Mouse (Mus musculus): ENCODE measurements around the gene Crim1. TPM values are rescaled to one million over a fixed set of nuclear protein-coding genes. Genes with fewer than 3 reads are reported as not detected.

The Crim1 gene
- polyA plus RNA-seq, 1 experiment from 2014 or later: 3.6 TPM

GRCm38 (mm10) chr17:78291030-78291429 is 91.0 kb downstream of the Crim1 start:
- H3K9me3 ChIP-seq (replicated peaks; ENCODE audit: control insufficient read depth, low read length): no peaks in the 10 kb centered on the region
- 94% methylated on average over 5 of the region's 5 CpGs for WGBS

DNA sequence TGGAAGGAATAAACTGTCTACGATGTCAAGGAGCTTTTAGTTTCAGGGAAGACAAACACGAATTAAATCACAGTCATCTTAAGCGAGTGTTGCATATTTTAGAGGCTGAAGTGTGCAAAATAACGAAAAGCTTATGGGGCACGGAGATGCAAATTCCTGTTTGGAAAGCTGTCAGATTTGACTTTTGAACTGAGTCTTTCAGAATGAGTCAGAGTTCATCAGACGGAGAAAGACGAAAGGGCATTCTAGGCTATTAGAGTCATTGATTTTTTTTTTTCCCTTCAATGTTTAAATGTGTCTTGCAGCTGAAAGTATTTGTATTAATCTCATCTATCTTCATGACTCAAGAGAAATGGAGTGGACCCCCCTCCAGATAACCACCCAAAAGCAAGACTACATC is 92.3 kb downstream of the Crim1 start:
- Histone ChIP-seq H3K9ac (ENCODE audit: low read length) (no peak overlapping the region), H3K4me1 (ENCODE audit: control insufficient read depth, insufficient read depth, low read length) (no peaks in the 10 kb centered on the region), H3K9me3 (replicated peaks; ENCODE audit: control insufficient read depth, low read length) (no peaks in the 10 kb centered on the region), H3K27ac (ENCODE audit: low read depth, low read length) (no peak overlapping the region), H3K27me3 (replicated peaks; ENCODE audit: control insufficient read depth, insufficient read depth, low read length) (no peaks in the 10 kb centered on the region), H3K36me3 (ENCODE audit: control insufficient read depth, insufficient read depth, low read length) (no peaks in the 10 kb centered on the region), H3K4me2 (ENCODE audit: low read length) (no peak overlapping the region), H3K4me3 (ENCODE audit: low read depth, low read length) (no peak overlapping the region)
- no peak for ATAC-seq
- DNase-seq (ENCODE audit: low spot score): no peak
- 93% methylated on average over 7 of the region's 7 CpGs for WGBS

More at GRCm38 (mm10) chr17:78291030-78291429, 91.0 kb downstream of the Crim1 start:
- no peak overlapping the region for H3K4me3 ChIP-seq (ENCODE audit: low read depth, low read length)
- H3K4me2 ChIP-seq (ENCODE audit: low read length): no peak overlapping the region
- no peaks in the 10 kb centered on the region for H3K27me3 ChIP-seq (replicated peaks; ENCODE audit: control insufficient read depth, insufficient read depth, low read length)
- no peak overlapping the region for H3K9ac ChIP-seq (ENCODE audit: low read length)
- no peaks in the 10 kb centered on the region for H3K4me1 ChIP-seq (ENCODE audit: control insufficient read depth, insufficient read depth, low read length)
- ATAC-seq (no peak), DNase-seq (ENCODE audit: low spot score) (no peak)
- no peak overlapping the region for H3K27ac ChIP-seq (ENCODE audit: low read depth, low read length)
- H3K36me3 ChIP-seq (ENCODE audit: control insufficient read depth, insufficient read depth, low read length): no peaks in the 10 kb centered on the region

GRCm38 (mm10) chr17:78292827-78293488 is 92.9 kb downstream of the Crim1 start:
- ATAC-seq (no peak), DNase-seq (ENCODE audit: low spot score) (no peak)
- no peaks in the 10 kb centered on the region for H3K36me3 ChIP-seq (ENCODE audit: control insufficient read depth, insufficient read depth, low read length)
- H3K9ac ChIP-seq (ENCODE audit: low read length): no peak overlapping the region
- no peaks in the 10 kb centered on the region for H3K27me3 ChIP-seq (replicated peaks; ENCODE audit: control insufficient read depth, insufficient read depth, low read length)
- no peaks in the 10 kb centered on the region for H3K4me1 ChIP-seq (ENCODE audit: control insufficient read depth, insufficient read depth, low read length)
- 91% methylated on average over 10 of the region's 10 CpGs for WGBS
- no peak overlapping the region for H3K4me2 ChIP-seq (ENCODE audit: low read length)
- no peak overlapping the region for H3K27ac ChIP-seq (ENCODE audit: low read depth, low read length)
- H3K9me3 ChIP-seq (replicated peaks; ENCODE audit: control insufficient read depth, low read length): no peaks in the 10 kb centered on the region
- H3K4me3 ChIP-seq (ENCODE audit: low read depth, low read length): no peak overlapping the region

GRCm38 (mm10) chr17:78295979-78296378 is 95.9 kb downstream of the Crim1 start:
- Histone ChIP-seq H3K27me3 (replicated peaks; ENCODE audit: control insufficient read depth, insufficient read depth, low read length) (no peaks in the 10 kb centered on the region), H3K4me2 (ENCODE audit: low read length) (no peak overlapping the region), H3K4me3 (ENCODE audit: low read depth, low read length) (no peak overlapping the region), H3K27ac (ENCODE audit: low read depth, low read length) (no peak overlapping the region), H3K4me1 (ENCODE audit: control insufficient read depth, insufficient read depth, low read length) (no peaks in the 10 kb centered on the region), H3K36me3 (ENCODE audit: control insufficient read depth, insufficient read depth, low read length) (no peaks in the 10 kb centered on the region), H3K9me3 (replicated peaks; ENCODE audit: control insufficient read depth, low read length) (no peaks in the 10 kb centered on the region), H3K9ac (ENCODE audit: low read length) (no peak overlapping the region)
- DNase-seq (ENCODE audit: low spot score): no peak
- ATAC-seq: no peak
- 95% methylated on average over 7 of the region's 7 CpGs for WGBS

- 82% methylated on average over 5 of the region's 5 CpGs for WGBS
- peak; percentile 66; the same call in 1 of the 2 replicates for ATAC-seq
- no peak overlapping the region for H3K27ac ChIP-seq (ENCODE audit: low read depth, low read length)
These were observed 98.1 kb downstream of the Crim1 start for GRCm38 (mm10) chr17:78298140-78298539.

GRCm38 (mm10) chr17:78298967-78299540 is 99.0 kb downstream of the Crim1 start:
- H3K27ac ChIP-seq (ENCODE audit: low read depth, low read length): no peak overlapping the region
- DNase-seq (ENCODE audit: low spot score) (no peak), ATAC-seq (no peak)
- H3K36me3 ChIP-seq (ENCODE audit: control insufficient read depth, insufficient read depth, low read length): no peaks in the 10 kb centered on the region
- H3K27me3 ChIP-seq (replicated peaks; ENCODE audit: control insufficient read depth, insufficient read depth, low read length): no peaks in the 10 kb centered on the region
- no peak overlapping the region for H3K9ac ChIP-seq (ENCODE audit: low read length)
- no peaks in the 10 kb centered on the region for H3K4me1 ChIP-seq (ENCODE audit: control insufficient read depth, insufficient read depth, low read length)
- WGBS: 66% methylated on average over 8 of the region's 8 CpGs
- H3K4me2 ChIP-seq (ENCODE audit: low read length): no peak overlapping the region
- no peak overlapping the region for H3K4me3 ChIP-seq (ENCODE audit: low read depth, low read length)
- no peaks in the 10 kb centered on the region for H3K9me3 ChIP-seq (replicated peaks; ENCODE audit: control insufficient read depth, low read length)

More at GRCm38 (mm10) chr17:78298140-78298539, 98.1 kb downstream of the Crim1 start:
- H3K4me1 ChIP-seq (ENCODE audit: control insufficient read depth, insufficient read depth, low read length): no peaks in the 10 kb centered on the region
- no peak for DNase-seq (ENCODE audit: low spot score)
- H3K36me3 ChIP-seq (ENCODE audit: control insufficient read depth, insufficient read depth, low read length): no peaks in the 10 kb centered on the region
- no peaks in the 10 kb centered on the region for H3K9me3 ChIP-seq (replicated peaks; ENCODE audit: control insufficient read depth, low read length)
- no peak overlapping the region for H3K4me3 ChIP-seq (ENCODE audit: low read depth, low read length)
- H3K27me3 ChIP-seq (replicated peaks; ENCODE audit: control insufficient read depth, insufficient read depth, low read length): no peaks in the 10 kb centered on the region
- H3K4me2 ChIP-seq (ENCODE audit: low read length): no peak overlapping the region
- H3K9ac ChIP-seq (ENCODE audit: low read length): no peak overlapping the region

- no peaks in the 10 kb centered on the region for H3K27me3 ChIP-seq (replicated peaks; ENCODE audit: control insufficient read depth, insufficient read depth, low read length)
- DNase-seq (ENCODE audit: low spot score): no peak
- 0 out of 2 replicates have a peak, but pooled peaks cover 2% of the 10 kb centered on the region for H3K36me3 ChIP-seq (ENCODE audit: control insufficient read depth, insufficient read depth, low read length)
- no peak overlapping the region for H3K4me3 ChIP-seq (ENCODE audit: low read depth, low read length)
- no peak for ATAC-seq
- no peaks in the 10 kb centered on the region for H3K9me3 ChIP-seq (replicated peaks; ENCODE audit: control insufficient read depth, low read length)
- H3K27ac ChIP-seq (ENCODE audit: low read depth, low read length): no peak overlapping the region
- H3K9ac ChIP-seq (ENCODE audit: low read length): no peak overlapping the region
- no peaks in the 10 kb centered on the region for H3K4me1 ChIP-seq (ENCODE audit: control insufficient read depth, insufficient read depth, low read length)
- WGBS: 88% methylated on average over 2 of the region's 2 CpGs
- no peak overlapping the region for H3K4me2 ChIP-seq (ENCODE audit: low read length)
These were observed 103.0 kb downstream of the Crim1 start for GRCm38 (mm10) chr17:78303053-78303452.

- Histone ChIP-seq H3K4me1 (ENCODE audit: control insufficient read depth, insufficient read depth, low read length) (no peaks in the 10 kb centered on the region), H3K27me3 (replicated peaks; ENCODE audit: control insufficient read depth, insufficient read depth, low read length) (no peaks in the 10 kb centered on the region), H3K27ac (ENCODE audit: low read depth, low read length) (no peak overlapping the region), H3K36me3 (ENCODE audit: control insufficient read depth, insufficient read depth, low read length) (0 out of 2 replicates have a peak, but pooled peaks cover 2% of the 10 kb centered on the region), H3K9me3 (replicated peaks; ENCODE audit: control insufficient read depth, low read length) (no peaks in the 10 kb centered on the region), H3K4me2 (ENCODE audit: low read length) (no peak overlapping the region), H3K4me3 (ENCODE audit: low read depth, low read length) (no peak overlapping the region), H3K9ac (ENCODE audit: low read length) (no peak overlapping the region)
- 93% methylated on average over 13 of the region's 13 CpGs for WGBS
- ATAC-seq: no peak
- no peak for DNase-seq (ENCODE audit: low spot score)
These were observed 104.0 kb downstream of the Crim1 start for GRCm38 (mm10) chr17:78304059-78304458.

GRCm38 (mm10) chr17:78306434-78306833 is 106.4 kb downstream of the Crim1 start:
- no peak overlapping the region for H3K4me3 ChIP-seq (ENCODE audit: low read depth, low read length)
- H3K9ac ChIP-seq (ENCODE audit: low read length): no peak overlapping the region
- H3K9me3 ChIP-seq (replicated peaks; ENCODE audit: control insufficient read depth, low read length): no peaks in the 10 kb centered on the region
- H3K27ac ChIP-seq (ENCODE audit: low read depth, low read length): no peak overlapping the region
- 0 out of 2 replicates have a peak, but pooled peaks cover 2% of the 10 kb centered on the region for H3K36me3 ChIP-seq (ENCODE audit: control insufficient read depth, insufficient read depth, low read length)
- no peaks in the 10 kb centered on the region for H3K4me1 ChIP-seq (ENCODE audit: control insufficient read depth, insufficient read depth, low read length)
- 96% methylated on average over 9 of the region's 9 CpGs for WGBS
- H3K27me3 ChIP-seq (replicated peaks; ENCODE audit: control insufficient read depth, insufficient read depth, low read length): no peaks in the 10 kb centered on the region
- no peak for ATAC-seq
- no peak overlapping the region for H3K4me2 ChIP-seq (ENCODE audit: low read length)
- DNase-seq (ENCODE audit: low spot score): no peak
